Mouse (Mus musculus) heart, embryonic 16.5 days (tissue): ENCODE measurements around the gene Ces2f. TPM values are rescaled to one million over a fixed set of nuclear protein-coding genes. Genes with fewer than 3 reads are reported as not detected.

Experiments used
- ATAC-seq: fragments of 200-750 bp; cut with Nextera tagmentation; replicated peaks from 2 replicates; pipeline ENCODE4 v1.8.0; 2017; ENCODE audit warnings: moderate number of reproducible peaks; ENCODE audit not compliant: insufficient read depth, low FRiP score; ENCODE audit errors: extremely low read depth
- H3K27ac ChIP-seq: fragments of 300-500 bp; sonication (generic); 2 replicates; pipeline ENCODE4 v1.5.1; 2014; ENCODE audit warnings: mild to moderate bottlenecking, low read length, control low read depth, moderate library complexity
- H3K27me3 ChIP-seq: fragments of 300-500 bp; sonication (generic); 2 replicates; pipeline ENCODE4 v1.6.1; 2014; ENCODE audit warnings: low read length, mixed read lengths; ENCODE audit not compliant: control insufficient read depth, insufficient read depth
- H3K36me3 ChIP-seq: fragments of 300-500 bp; sonication (generic); 2 replicates; pipeline ENCODE4 v1.6.1; 2014; ENCODE audit not compliant: control insufficient read depth, insufficient read depth
- H3K4me1 ChIP-seq: fragments of 300-500 bp; sonication (generic); 2 replicates; pipeline ENCODE4 v1.6.1; 2014; ENCODE audit warnings: low read length, mixed read lengths; ENCODE audit not compliant: control insufficient read depth, insufficient read depth
- H3K4me2 ChIP-seq: fragments of 300-500 bp; sonication (generic); 2 replicates; pipeline ENCODE4 v1.6.1; 2014; ENCODE audit warnings: low read depth, mild to moderate bottlenecking, control low read depth, low read length
- H3K4me3 ChIP-seq: fragments of 300-500 bp; sonication (generic); 2 replicates; pipeline ENCODE4 v1.5.1; 2014; ENCODE audit warnings: mild to moderate bottlenecking, control low read depth, low read length
- H3K9ac ChIP-seq: fragments of 300-500 bp; sonication (generic); 2 replicates; pipeline ENCODE4 v1.6.1; 2014; ENCODE audit warnings: low read length, control low read depth
- H3K9me3 ChIP-seq: fragments of 300-500 bp; sonication (generic); replicated peaks from 2 replicates; pipeline ENCODE4 v1.6.1; 2016; ENCODE audit warnings: low read length; ENCODE audit not compliant: control insufficient read depth
- WGBS: fragments of 180-500 bp; shearing (Covaris S2); extraction: QIAGEN DNeasy Blood & Tissue Kit; methylation state at CpG from one replicate; pipeline ENCODE4 v1.1.7; 2014; 5-methylcytosine and 5-hydroxymethylcytosine counted together
- polyA plus RNA-seq: library from polyadenylated mRNA; unstranded; fragments of >200 nt; fragmentation: Nextera tagmentation; extraction: Ambion mirVana; gene quantifications from 2 replicates; pipeline ENCODE4 v1.2.1, GENCODE M21; 2015

The Ces2f gene
- polyA plus RNA-seq, 1 experiment from 2014 or later, result 0.13 TPM

GRCm38 (mm10) chr8:104961537-104961961 is 14.4 kb downstream of the Ces2f start, which contains the start of gene Ces2g:
Gene Ces2g, plus strand, starts transcription at chr8:104961718.
- Histone ChIP-seq H3K9me3 (no peaks in the 10 kb centered on the region), H3K4me3 (no peak within 1 kb of the TSS), H3K27ac (no peak within 1 kb of the TSS), H3K27me3 (no peaks in the 10 kb centered on the region), H3K4me1 (no peaks in the 10 kb centered on the region), H3K36me3 (no peaks in the 10 kb centered on the region), H3K9ac (no peak within 1 kb of the TSS), H3K4me2 (no peak within 1 kb of the TSS)
- WGBS, result 48% methylated on average over 5 of the region's 5 CpGs
- peak; percentile 49 for ATAC-seq

GRCm38 (mm10) chr8:104962229-104962901 is 15.2 kb downstream of the Ces2f start:
- ATAC-seq, result no peak
- Histone ChIP-seq H3K9me3 (no peaks in the 10 kb centered on the region), H3K27me3 (no peaks in the 10 kb centered on the region), H3K36me3 (no peaks in the 10 kb centered on the region), H3K4me2 (no peak overlapping the region), H3K4me1 (no peaks in the 10 kb centered on the region), H3K4me3 (no peak overlapping the region), H3K27ac (no peak overlapping the region), H3K9ac (no peak overlapping the region)
- 68% methylated on average over 8 of the region's 8 CpGs for WGBS

- no peaks in the 10 kb centered on the region for H3K36me3 ChIP-seq
- H3K4me1 ChIP-seq, result no peaks in the 10 kb centered on the region
- H3K27ac ChIP-seq, result no peak overlapping the region
- no peaks in the 10 kb centered on the region for H3K27me3 ChIP-seq
- H3K4me3 ChIP-seq, result no peak overlapping the region
- no peak overlapping the region for H3K4me2 ChIP-seq
- no peak for ATAC-seq
- WGBS, result 78% methylated on average over 4 of the region's 4 CpGs
- H3K9ac ChIP-seq, result no peak overlapping the region
- H3K9me3 ChIP-seq, result no peaks in the 10 kb centered on the region
Measured at GRCm38 (mm10) chr8:104963375-104963894, 16.3 kb downstream of the Ces2f start.

DNA sequence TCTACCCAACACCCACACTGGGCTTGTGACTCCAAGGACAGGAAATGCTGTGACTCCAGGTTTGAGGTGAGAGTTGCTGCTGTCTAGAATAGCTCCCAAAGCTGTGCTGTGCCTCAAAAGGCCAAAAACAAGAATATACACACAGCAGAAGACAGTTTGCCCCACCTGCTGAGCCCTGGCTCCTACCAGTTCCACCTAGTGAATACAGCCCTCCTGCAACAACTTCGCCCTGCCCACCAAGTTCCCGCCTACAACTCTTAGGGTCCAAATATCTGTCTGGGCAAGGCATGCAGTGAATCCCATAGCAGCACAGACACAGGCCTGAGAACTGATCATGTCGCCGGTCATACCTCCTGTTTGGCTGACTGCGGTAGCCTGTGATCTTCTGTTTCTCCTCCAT is 37.0 kb downstream of the Ces2f start:
- no peak overlapping the region for H3K4me2 ChIP-seq
- WGBS, result 87% methylated on average over 5 of the region's 5 CpGs
- H3K9ac ChIP-seq, result no peak overlapping the region
- no peak overlapping the region for H3K27ac ChIP-seq
- no peaks in the 10 kb centered on the region for H3K27me3 ChIP-seq
- no peaks in the 10 kb centered on the region for H3K36me3 ChIP-seq
- H3K4me3 ChIP-seq, result no peak overlapping the region
- no peaks in the 10 kb centered on the region for H3K4me1 ChIP-seq
- peaks cover 7% of the 10 kb centered on the region for H3K9me3 ChIP-seq
- no peak for ATAC-seq

GRCm38 (mm10) chr8:104984942-104985341 is 37.8 kb downstream of the Ces2f start:
- H3K27me3 ChIP-seq, result no peaks in the 10 kb centered on the region
- no peak overlapping the region for H3K4me2 ChIP-seq
- H3K9me3 ChIP-seq, result peaks cover 3% of the 10 kb centered on the region; the same call in 1 of the 2 replicates
- no peaks in the 10 kb centered on the region for H3K4me1 ChIP-seq
- no peak overlapping the region for H3K4me3 ChIP-seq
- H3K36me3 ChIP-seq, result no peaks in the 10 kb centered on the region
- WGBS, result 84% methylated on average over 2 of the region's 2 CpGs
- ATAC-seq, result no peak
- H3K27ac ChIP-seq, result no peak overlapping the region
- H3K9ac ChIP-seq, result no peak overlapping the region

GRCm38 (mm10) chr8:104998191-104998590 is 51.0 kb downstream of the Ces2f start:
- WGBS, result 77% methylated on average over 6 of the region's 6 CpGs
- ATAC-seq, result no peak
- H3K4me3 ChIP-seq, result no peak overlapping the region
- H3K4me1 ChIP-seq, result no peaks in the 10 kb centered on the region
- H3K27me3 ChIP-seq, result no peaks in the 10 kb centered on the region
- no peak overlapping the region for H3K4me2 ChIP-seq
- H3K36me3 ChIP-seq, result no peaks in the 10 kb centered on the region
- H3K9ac ChIP-seq, result no peak overlapping the region
- no peaks in the 10 kb centered on the region for H3K9me3 ChIP-seq
- H3K27ac ChIP-seq, result no peak overlapping the region

GRCm38 (mm10) chr8:104999183-104999582 is 52.0 kb downstream of the Ces2f start:
- H3K27ac ChIP-seq, result no peak overlapping the region

DNA sequence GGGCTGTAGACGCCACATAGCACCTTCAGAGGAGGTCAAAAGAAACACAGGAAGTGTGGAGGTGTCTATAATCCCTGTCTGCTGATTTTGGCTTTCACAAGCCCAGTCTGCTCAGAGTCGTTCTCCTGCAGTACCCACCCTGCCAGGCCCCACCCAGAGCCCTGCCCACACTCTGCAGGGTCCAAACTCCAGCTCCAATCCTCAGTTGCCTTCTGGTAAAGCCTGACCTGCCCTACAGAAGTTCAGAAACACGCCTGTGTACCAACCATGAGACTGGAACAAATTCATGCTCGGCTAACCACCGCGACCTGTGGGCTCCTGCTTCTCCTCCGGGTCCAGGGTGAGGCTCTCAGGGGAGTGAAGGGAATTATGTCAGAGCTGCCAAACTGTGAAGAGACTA is 53.4 kb downstream of the Ces2f start, which contains the start of gene Ces2h:
Gene Ces2h (plus strand): TSS at position 268 of the 400 bp plus-strand sequence.
- Histone ChIP-seq H3K9me3 (no peaks in the 10 kb centered on the region), H3K4me3 (no peak within 1 kb of the TSS), H3K27me3 (no peaks in the 10 kb centered on the region), H3K9ac (no peak within 1 kb of the TSS), H3K36me3 (no peaks in the 10 kb centered on the region), H3K27ac (no peak within 1 kb of the TSS), H3K4me1 (no peaks in the 10 kb centered on the region), H3K4me2 (no peak within 1 kb of the TSS)
- WGBS, result 74% methylated on average over 7 of the region's 7 CpGs
- ATAC-seq, result no peak

More at GRCm38 (mm10) chr8:104999183-104999582, 52.0 kb downstream of the Ces2f start:
- no peak for ATAC-seq
- Histone ChIP-seq H3K9me3 (no peaks in the 10 kb centered on the region), H3K4me1 (no peaks in the 10 kb centered on the region), H3K4me2 (no peak overlapping the region), H3K36me3 (no peaks in the 10 kb centered on the region), H3K4me3 (no peak overlapping the region), H3K27me3 (no peaks in the 10 kb centered on the region), H3K9ac (no peak overlapping the region)
- WGBS, result 75% methylated on average over 6 of the region's 6 CpGs
